9 mouse cellular contexts compared by ENCODE assay signal in the genomic region with DNA sequence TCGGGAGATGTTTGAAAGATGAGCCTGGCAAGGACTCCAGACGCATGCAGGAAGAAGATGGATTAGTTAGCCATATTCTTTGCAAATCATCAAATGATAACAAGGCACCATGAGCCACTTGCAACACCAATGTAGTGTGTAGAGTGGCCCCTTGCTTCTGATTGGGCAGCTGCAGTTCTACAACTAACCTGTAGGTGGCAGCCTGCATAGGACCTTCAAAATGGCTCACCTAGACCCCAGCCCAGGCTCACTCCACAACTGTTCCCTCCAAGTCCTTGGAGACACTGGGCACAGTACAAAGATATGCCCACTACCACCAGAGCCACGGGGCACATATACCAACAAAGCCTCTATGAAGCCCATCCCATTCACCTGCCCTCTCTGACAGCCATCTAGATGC. TPM values are rescaled to one million over a fixed set of nuclear protein-coding genes. Genes with fewer than 3 reads are reported as not detected.
DNase-seq lines count a peak whose midpoint lies in the region; ATAC-seq and TF ChIP-seq lines count a peak whose summit lies in the region.
"Had no signal": no experiment of that assay in that cellular context is flagged by ENCODE, and none has a peak within 500 bp of the region (broad histone marks: within the 10 kb centered on the region; RNA-seq: fewer than 3 reads in every experiment).

No protein-coding gene starts in this region.

- 47% methylated on average over 3 of the region's 3 CpGs for WGBS in heart, postnatal 0 days
- 46% methylated on average over 3 of the region's 3 CpGs for WGBS in neural tube, embryonic 15.5 days

- no peaks in the 10 kb centered on the region for H3K36me3 ChIP-seq in heart, postnatal 0 days (replicated peaks; ENCODE audit: control insufficient read depth, insufficient read depth, low read length)
- no peaks in the 10 kb centered on the region for H3K36me3 ChIP-seq in neural tube, embryonic 15.5 days

- no peak overlapping the region for H3K4me3 ChIP-seq in heart, postnatal 0 days (ENCODE audit: low read depth, low read length)
- H3K4me3 ChIP-seq in neural tube, embryonic 15.5 days (replicated peaks) = no peak overlapping the region

- H3K4me1 ChIP-seq in heart, postnatal 0 days (ENCODE audit: control insufficient read depth, insufficient read depth) = no peaks in the 10 kb centered on the region
- no peaks in the 10 kb centered on the region for H3K4me1 ChIP-seq in neural tube, embryonic 15.5 days

- no peak overlapping the region for H3K9ac ChIP-seq in heart, postnatal 0 days (replicated peaks; ENCODE audit: low read depth, low read length)
- H3K9ac ChIP-seq in neural tube, embryonic 15.5 days (replicated peaks) = no peak overlapping the region

- DNase-seq in heart, postnatal 0 days (ENCODE audit: low spot score) = no peak
- no peak for DNase-seq in heart, postnatal 25 days (ENCODE audit: low spot score)
- DNase-seq in neural tube, embryonic 10.5 days (ENCODE audit: extremely low spot score, low spot score) = peak; percentile 32
- DNase-seq in embryo, embryonic 10.5 days (ENCODE audit: low spot score) = peak; percentile 59
- DNase-seq in lung, postnatal 36 days = peak; percentile 9
- DNase-seq in urinary bladder, adult 2 months (ENCODE audit: low spot score) = no peak

- TF ChIP-seq CTCF in heart, postnatal 0 days (IDR thresholded peaks at IDR 0.05; ENCODE audit: low read depth) = peak; percentile 43

- ATAC-seq in heart, postnatal 0 days (ENCODE audit: insufficient read depth, low read depth) = no peak
- no peak for ATAC-seq in neural tube, embryonic 15.5 days (ENCODE audit: low FRiP score)
- ATAC-seq in activated CD4-positive, CD25-positive, alpha-beta regulatory T cell, adult 4 months = no peak

- no peak overlapping the region for H3K4me2 ChIP-seq in heart, postnatal 0 days (ENCODE audit: low read depth, low read length)
- H3K4me2 ChIP-seq in neural tube, embryonic 15.5 days = no peak overlapping the region

- TF ChIP-seq EP300 in heart, postnatal 0 days (IDR thresholded peaks at IDR 0.05; ENCODE audit: low read depth) = no peak

- no peaks in the 10 kb centered on the region for H3K27me3 ChIP-seq in heart, postnatal 0 days (ENCODE audit: control insufficient read depth, insufficient read depth, low read length)
- H3K27me3 ChIP-seq in neural tube, embryonic 15.5 days (replicated peaks) = no peaks in the 10 kb centered on the region

- H3K27ac ChIP-seq in heart, postnatal 0 days (ENCODE audit: low read depth) = no peak overlapping the region
- no peak overlapping the region for H3K27ac ChIP-seq in neural tube, embryonic 15.5 days (replicated peaks)

- no peaks in the 10 kb centered on the region for H3K9me3 ChIP-seq in heart, postnatal 0 days (replicated peaks; ENCODE audit: control insufficient read depth, low read length)
- no peaks in the 10 kb centered on the region for H3K9me3 ChIP-seq in neural tube, embryonic 15.5 days (replicated peaks)

- intact Hi-C loops in heart, postnatal 25 days (cut with DNase I) = no loop called here

RNA-seq across cellular contexts. Expression of gene CK137956, which starts 35.4 kb away (rescaled TPM):
- total RNA-seq in heart, postnatal 0 days (2014; rRNA removed; ENCODE audit: low replicate concordance) = not detected in 2 replicates
- not detected in 2 replicates for polyA plus RNA-seq in heart, postnatal 0 days (2015; fragmentation: Nextera tagmentation; extraction: Ambion mirVana)
- total RNA-seq in heart, postnatal 25 days (2021) = not detected
- 1.4 and 2.0 TPM in 2 replicates for polyA plus RNA-seq in neural tube, embryonic 15.5 days (2015; fragmentation: Nextera tagmentation; extraction: Ambion mirVana)
- not detected for polyA plus RNA-seq in activated CD4-positive, CD25-positive, alpha-beta regulatory T cell, adult 4 months (2017; shearing (Covaris generic))
- not detected in 2 replicates for polyA plus RNA-seq in urinary bladder, adult 2 months (2012; rRNA removed)
- polyA plus RNA-seq: heart, embryonic 16.5 days had no signal

RNA-seq across cellular contexts. Expression of gene Csmd2, which starts 52.3 kb away (rescaled TPM):
- 0.04 TPM in 1 of 2 replicates, not detected in the other for total RNA-seq in heart, postnatal 0 days (2014; rRNA removed; ENCODE audit: low replicate concordance)
- 0.01 TPM in 1 of 2 replicates, not detected in the other for polyA plus RNA-seq in heart, postnatal 0 days (2015; fragmentation: Nextera tagmentation; extraction: Ambion mirVana)
- under 1 TPM; 0.03 to 0.06 TPM for total RNA-seq in heart, postnatal 25 days (2021)
- 10.2 and 12.7 TPM in 2 replicates for polyA plus RNA-seq in neural tube, embryonic 15.5 days (2015; fragmentation: Nextera tagmentation; extraction: Ambion mirVana)
- polyA plus RNA-seq in activated CD4-positive, CD25-positive, alpha-beta regulatory T cell, adult 4 months (2017; shearing (Covaris generic)) = under 1 TPM in 1 of 2 experiments, not detected in 1; 0.12 TPM
- polyA plus RNA-seq in urinary bladder, adult 2 months (2012; rRNA removed) = not detected in 2 replicates

Comparison
In these comparisons a context has a peak if more than half of its experiments do, and no peak if none do; other contexts are left out.
1. DNase-seq: peak in neural tube, embryonic 10.5 days (single experiment), embryo, embryonic 10.5 days (single experiment) and lung, postnatal 36 days (single experiment); none in heart, postnatal 0 days (single experiment), heart, postnatal 25 days (single experiment) and urinary bladder, adult 2 months (single experiment).
2. RNA of gene Csmd2, which starts 52.3 kb away (polyA plus RNA-seq): 10.2 to 12.7 TPM in neural tube, embryonic 15.5 days; 0.12 TPM in activated CD4-positive, CD25-positive, alpha-beta regulatory T cell, adult 4 months, 0.01 TPM in heart, postnatal 0 days and not detected in urinary bladder, adult 2 months; every median in the first group is over 10 times any median in the second.